Mouse (Mus musculus) olfactory bulb, adult 2 months (tissue): ENCODE results near the gene Smg6.

Source experiments
- CTCF ChIP-seq: fragments of 200-500 bp; IDR thresholded peaks from 2 replicates; pipeline ENCODE4 v1.5.1; 2012; ENCODE audit warnings: low read depth, mild to moderate bottlenecking, low read length, moderate library complexity; ENCODE audit not compliant: insufficient read depth
- POLR2A ChIP-seq: fragments of 200-500 bp; IDR thresholded peaks from 2 replicates; pipeline ENCODE4 v1.6.1; 2012; ENCODE audit warnings: mild to moderate bottlenecking, low read depth, low read length, moderate library complexity; ENCODE audit not compliant: insufficient read depth

GRCm38 (mm10) chr11:74898517-74898827 lies 27.2 kb upstream of the Smg6 start:
- TF ChIP-seq POLR2A, result no peak
- no peak for TF ChIP-seq CTCF
